Mouse (Mus musculus) limb, embryonic 10.5 days (tissue): ENCODE data around the gene Hist1h4d. TPM values are rescaled to one million over a fixed set of nuclear protein-coding genes. Genes with fewer than 3 reads are reported as not detected.
A peak's percentile ranks its signal among the peaks of the same experiment; 100 is the strongest.
"Not testable (repeated sequence)": the region's sequence is repeated elsewhere in the genome, so short reads cannot be mapped to it uniquely, and the experiment has no call there.

ENCODE experiments used
- DNase-seq: peaks from one replicate; pipeline ENCODE4 v3.0.0-alpha.2; 2017; ENCODE audit warnings: low spot score
- H3K27ac ChIP-seq: fragments of 300-500 bp; sonication (generic); 2 replicates; pipeline ENCODE4 v1.5.1; 2016; ENCODE audit warnings: mild to moderate bottlenecking
- H3K27me3 ChIP-seq: fragments of 300-500 bp; sonication (generic); 2 replicates; pipeline ENCODE4 v1.6.1; 2016; ENCODE audit warnings: low read depth, mild to moderate bottlenecking; ENCODE audit not compliant: poor library complexity, severe bottlenecking
- H3K36me3 ChIP-seq: fragments of 300-500 bp; sonication (generic); 2 replicates; pipeline ENCODE4 v1.6.1; 2016; ENCODE audit warnings: mild to moderate bottlenecking, moderate library complexity
- H3K4me1 ChIP-seq: fragments of 300-500 bp; sonication (generic); 2 replicates; pipeline ENCODE4 v1.6.1; 2016
- H3K4me3 ChIP-seq: fragments of 300-500 bp; sonication (generic); 2 replicates; pipeline ENCODE4 v1.5.1; 2016; ENCODE audit warnings: mild to moderate bottlenecking, moderate library complexity
- H3K9me3 ChIP-seq: fragments of 300-500 bp; sonication (generic); replicated peaks from 2 replicates; pipeline ENCODE4 v1.6.1; 2016; ENCODE audit warnings: mild to moderate bottlenecking
- WGBS: fragments of 180-500 bp; shearing (Covaris S2); methylation state at CpG from one replicate; pipeline ENCODE4 v1.1.7; 2016; 5-methylcytosine and 5-hydroxymethylcytosine counted together
- polyA plus RNA-seq: library from polyadenylated mRNA; unstranded; fragments of >200 nt; fragmentation: Nextera tagmentation; extraction: Ambion mirVana; gene quantifications from 2 replicates; pipeline ENCODE4 v1.2.1, GENCODE M21; 2016

Gene Hist1h4d
- polyA plus RNA-seq, 1 experiment from 2014 or later, result 120 TPM

DNA sequence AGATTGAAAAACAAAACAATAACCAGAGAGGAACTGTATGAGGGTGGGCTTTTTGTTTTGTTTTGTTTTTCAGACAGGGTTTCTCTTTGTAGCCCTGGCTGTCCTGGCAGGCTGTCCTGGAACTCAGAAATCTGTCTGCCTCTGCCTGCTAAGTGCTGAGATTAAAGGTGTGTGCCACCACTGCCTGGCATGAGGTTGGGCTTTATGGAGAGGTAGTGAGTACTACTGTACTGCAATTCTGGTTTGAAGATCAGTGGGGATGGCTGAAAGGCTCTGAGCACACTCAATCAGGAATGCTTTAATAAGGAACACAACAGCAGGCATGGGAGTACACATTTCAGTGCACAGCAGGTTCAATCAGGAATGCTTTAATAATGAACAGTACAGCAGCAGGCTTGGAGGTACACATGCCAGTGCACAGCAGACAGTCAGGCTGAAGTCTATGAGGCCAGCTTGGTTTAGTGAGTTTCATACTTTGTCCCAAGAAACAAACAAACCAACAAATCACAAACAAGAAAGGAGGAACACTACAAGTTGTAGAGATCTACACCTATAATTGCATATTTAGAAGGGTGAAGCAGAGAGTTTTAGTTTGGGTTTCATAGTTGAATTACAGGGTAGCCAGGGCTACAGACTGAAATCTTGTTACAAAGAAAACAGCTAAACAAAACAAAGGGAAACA is 2.1 kb downstream of the Hist1h4d start:
- Histone ChIP-seq H3K4me1 (peaks cover 39% of the 10 kb centered on the region), H3K27ac (peak overlapping the region; percentile 95), H3K9me3 (no peaks in the 10 kb centered on the region), H3K4me3 (peak overlapping the region; percentile 26; the same call in 1 of the 2 replicates), H3K27me3 (no peaks in the 10 kb centered on the region), H3K36me3 (no peaks in the 10 kb centered on the region)
- DNase-seq, result no peak

DNA sequence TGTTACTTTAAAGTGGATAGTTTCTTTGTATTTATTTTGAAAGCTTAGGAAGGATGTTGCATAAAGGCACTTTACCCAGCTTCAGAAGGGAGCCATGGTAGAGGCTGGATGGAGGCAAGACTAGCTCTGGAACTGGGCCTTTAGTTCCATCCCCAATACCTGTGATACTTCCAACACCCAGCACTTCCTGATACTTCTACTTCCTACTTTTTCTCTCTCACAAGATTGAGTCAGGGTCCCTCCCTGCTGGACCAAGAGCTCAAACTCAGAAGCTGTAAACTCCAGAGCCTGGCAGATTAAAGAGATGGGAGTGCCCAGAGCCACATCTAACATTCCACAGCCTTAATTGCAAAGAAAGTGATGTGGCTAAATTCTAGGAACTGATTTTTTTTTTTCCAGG is 2.9 kb downstream of the Hist1h4d start:
- peaks cover 39% of the 10 kb centered on the region for H3K4me1 ChIP-seq
- peak overlapping the region; percentile 95 for H3K27ac ChIP-seq
- H3K4me3 ChIP-seq, result peak overlapping the region; percentile 54
- no peak for DNase-seq
- H3K9me3 ChIP-seq, result no peaks in the 10 kb centered on the region
- no peaks in the 10 kb centered on the region for H3K27me3 ChIP-seq
- no peaks in the 10 kb centered on the region for H3K36me3 ChIP-seq

DNA sequence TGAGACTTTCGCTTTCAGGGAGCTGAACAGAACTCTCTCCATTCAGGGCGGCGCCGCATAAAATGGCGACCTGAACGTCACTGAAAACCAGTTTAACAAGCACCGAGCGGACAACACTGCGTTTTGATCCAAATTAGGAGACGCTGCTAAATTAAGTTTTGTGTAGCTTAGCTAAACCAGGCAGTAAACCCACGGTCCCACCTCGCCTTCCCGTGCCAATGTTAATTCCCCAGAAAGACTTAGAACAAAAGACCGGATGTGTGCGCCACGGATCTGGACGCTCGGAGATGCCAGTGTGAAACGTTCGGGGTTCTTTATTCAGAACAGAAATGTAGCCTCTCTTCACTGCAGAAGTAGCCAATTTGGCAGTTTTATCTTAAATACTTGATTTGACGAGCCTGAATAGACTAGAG is 3.6 kb downstream of the Hist1h4d start:
- WGBS, result under 1% methylated on average over 21 of the region's 21 CpGs

DNA sequence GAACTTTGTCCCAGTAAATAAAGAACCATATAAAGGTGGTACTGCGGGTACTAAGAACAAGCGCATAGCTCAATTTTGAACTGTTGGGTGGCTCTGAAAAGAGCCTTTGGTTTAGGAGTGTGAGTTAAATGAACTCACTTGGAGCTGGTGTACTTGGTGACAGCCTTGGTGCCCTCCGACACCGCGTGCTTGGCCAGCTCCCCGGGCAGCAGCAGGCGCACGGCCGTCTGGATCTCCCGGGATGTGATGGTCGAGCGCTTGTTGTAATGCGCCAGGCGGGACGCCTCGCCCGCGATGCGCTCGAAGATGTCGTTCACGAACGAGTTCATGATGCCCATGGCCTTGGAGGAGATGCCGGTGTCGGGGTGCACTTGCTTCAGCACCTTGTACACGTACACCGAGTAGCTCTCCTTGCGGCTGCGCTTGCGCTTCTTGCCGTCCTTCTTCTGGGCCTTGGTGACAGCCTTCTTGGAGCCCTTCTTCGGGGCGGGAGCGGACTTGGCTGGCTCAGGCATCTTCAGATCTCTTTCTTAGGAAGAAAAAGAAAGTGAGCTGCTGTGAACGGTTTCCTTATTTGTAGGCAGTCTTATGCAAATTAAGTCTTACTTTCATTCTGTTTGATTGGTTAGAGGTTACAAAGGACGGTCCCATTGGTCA is 4.2 kb downstream of the Hist1h4d start:
- DNase-seq, result peak; percentile 70
- H3K36me3 ChIP-seq, H3K9me3 ChIP-seq, H3K27me3 ChIP-seq: not testable (repeated sequence)
- Histone ChIP-seq H3K4me3 (peak overlapping the region; percentile 54), H3K4me1 (peaks cover 37% of the 10 kb centered on the region), H3K27ac (peak overlapping the region; percentile 95)
- under 1% methylated on average over 34 of the region's 36 CpGs for WGBS

More for the DNA sequence above, 3.6 kb downstream of the Hist1h4d start:
- H3K27me3 ChIP-seq, result no peaks in the 10 kb centered on the region
- peak; percentile 81 for DNase-seq
- peaks cover 39% of the 10 kb centered on the region for H3K4me1 ChIP-seq
- H3K36me3 ChIP-seq, result no peaks in the 10 kb centered on the region
- no peaks in the 10 kb centered on the region for H3K9me3 ChIP-seq
- H3K27ac ChIP-seq, result peak overlapping the region; percentile 95
- peak overlapping the region; percentile 54 for H3K4me3 ChIP-seq

DNA sequence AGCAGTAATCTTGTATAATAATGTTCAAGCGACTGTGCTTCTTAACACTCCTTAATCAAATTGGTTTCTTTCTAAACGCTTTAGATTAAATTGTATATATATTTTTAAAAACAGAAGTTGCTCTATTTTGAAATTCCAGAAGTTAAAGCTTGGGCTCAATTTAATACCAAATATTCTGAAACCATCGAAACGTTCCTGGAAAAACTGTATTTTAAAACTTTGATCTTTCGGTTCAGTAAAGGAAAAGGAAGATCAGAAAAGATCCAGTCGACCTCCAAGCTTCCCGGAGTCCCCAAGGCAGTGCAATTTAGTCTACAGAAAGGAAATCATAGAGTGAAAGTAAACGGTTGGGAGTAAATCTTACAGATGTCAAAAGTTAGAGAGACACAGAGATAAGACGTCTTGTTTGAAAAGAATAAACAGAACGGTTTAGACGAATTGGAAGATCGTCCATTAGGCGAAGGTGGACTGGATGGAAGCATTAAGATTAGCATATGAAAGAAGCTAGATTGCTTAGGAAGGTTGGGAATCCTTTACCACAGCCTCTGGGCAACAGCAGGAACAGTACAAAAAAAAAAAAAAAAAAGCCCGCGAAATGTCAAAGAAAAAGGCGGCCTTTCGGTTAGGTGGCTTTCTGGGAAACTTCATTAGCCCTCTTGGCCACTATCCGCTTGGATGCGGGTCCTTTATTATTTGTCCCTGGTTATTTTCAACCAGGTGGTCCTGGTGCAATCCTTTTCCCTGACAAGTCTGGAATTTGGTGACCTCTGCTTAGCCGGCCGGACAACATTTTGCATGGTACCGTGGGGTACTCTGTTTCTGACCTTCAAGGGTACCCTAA is 4.9 kb downstream of the Hist1h4d start:
- H3K27me3 ChIP-seq, result no peaks in the 10 kb centered on the region
- 2% methylated on average over 22 of the region's 22 CpGs for WGBS
- H3K27ac ChIP-seq, result peak overlapping the region; percentile 95
- H3K36me3 ChIP-seq, result no peaks in the 10 kb centered on the region
- DNase-seq, result no peak
- no peaks in the 10 kb centered on the region for H3K9me3 ChIP-seq
- peaks cover 31% of the 10 kb centered on the region for H3K4me1 ChIP-seq
- peak overlapping the region; percentile 54 for H3K4me3 ChIP-seq

DNA sequence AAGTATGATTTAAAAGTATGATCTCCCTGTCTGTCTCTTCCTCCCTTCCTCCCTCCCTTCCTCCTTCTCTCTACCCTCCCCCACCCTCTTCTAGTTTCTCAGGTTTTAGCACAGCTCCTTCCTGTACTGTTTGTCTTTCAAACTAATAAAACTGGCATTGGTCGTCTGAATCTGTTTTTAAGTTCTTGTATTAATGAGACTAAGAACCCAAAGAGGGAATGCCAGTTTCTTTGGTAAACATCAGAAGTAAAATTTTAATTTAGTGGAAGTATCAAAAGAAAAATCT is 5.5 kb downstream of the Hist1h4d start:
- WGBS, result 5% methylated on average over 1 of the region's 1 CpGs

DNA sequence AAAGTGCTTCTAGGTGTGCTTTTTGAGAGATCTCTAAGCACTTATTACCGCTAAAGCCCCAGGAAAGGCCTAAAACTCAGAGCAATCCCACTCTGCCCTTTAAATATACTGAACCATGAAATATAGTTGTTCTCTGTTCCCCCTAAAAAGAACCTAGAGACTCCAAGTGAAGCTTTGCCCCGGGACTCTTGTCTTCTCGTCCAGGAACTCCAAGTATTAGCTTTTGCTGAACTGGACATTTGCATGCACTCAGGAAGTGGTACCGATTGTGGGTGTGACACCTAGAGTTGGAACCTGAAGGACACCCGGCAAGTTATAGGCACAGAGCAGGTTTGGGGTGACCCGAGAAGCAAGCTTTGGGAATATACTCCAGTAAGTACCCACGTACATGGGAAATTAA is 9.8 kb downstream of the Hist1h4d start:
- no peaks in the 10 kb centered on the region for H3K36me3 ChIP-seq
- 0 out of 2 replicates have a peak overlapping the region, but pooled peaks have one; percentile 5 for H3K27ac ChIP-seq
- H3K9me3 ChIP-seq, result no peaks in the 10 kb centered on the region
- H3K27me3 ChIP-seq, result no peaks in the 10 kb centered on the region
- 95% methylated on average over 7 of the region's 7 CpGs for WGBS
- peaks cover 21% of the 10 kb centered on the region for H3K4me1 ChIP-seq
- H3K4me3 ChIP-seq, result no peak overlapping the region
- no peak for DNase-seq

More for the DNA sequence above, 5.5 kb downstream of the Hist1h4d start:
- Histone ChIP-seq H3K27me3 (no peaks in the 10 kb centered on the region), H3K27ac (peak overlapping the region; percentile 95), H3K36me3 (no peaks in the 10 kb centered on the region), H3K9me3 (no peaks in the 10 kb centered on the region), H3K4me1 (peaks cover 31% of the 10 kb centered on the region), H3K4me3 (peak overlapping the region; percentile 54)
- no peak for DNase-seq

DNA sequence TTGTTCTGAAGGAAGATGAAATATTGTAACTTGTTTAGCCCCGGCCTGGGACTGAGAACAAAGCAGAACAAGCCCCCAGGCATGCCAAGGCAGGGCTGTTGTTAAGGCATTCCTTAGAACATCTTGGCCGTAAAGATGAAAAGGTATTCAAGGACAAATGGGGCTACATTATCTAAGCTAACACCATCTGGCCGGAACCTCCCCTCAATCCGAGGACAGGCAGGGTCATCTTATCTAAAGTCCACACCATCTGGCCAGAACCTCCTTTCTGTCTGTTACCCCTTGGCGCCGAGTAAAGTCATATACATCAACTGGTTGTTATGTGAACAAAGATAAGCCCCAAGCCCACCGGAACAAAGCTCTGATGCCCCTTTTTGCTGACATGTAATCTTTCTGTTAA is 10.5 kb downstream of the Hist1h4d start:
- 88% methylated on average over 7 of the region's 7 CpGs for WGBS
- H3K27me3 ChIP-seq, DNase-seq, H3K4me3 ChIP-seq, H3K36me3 ChIP-seq, H3K9me3 ChIP-seq: not testable (repeated sequence)
- Histone ChIP-seq H3K4me1 (peaks cover 14% of the 10 kb centered on the region), H3K27ac (peak overlapping the region; percentile 9; the same call in 1 of the 2 replicates)

DNA sequence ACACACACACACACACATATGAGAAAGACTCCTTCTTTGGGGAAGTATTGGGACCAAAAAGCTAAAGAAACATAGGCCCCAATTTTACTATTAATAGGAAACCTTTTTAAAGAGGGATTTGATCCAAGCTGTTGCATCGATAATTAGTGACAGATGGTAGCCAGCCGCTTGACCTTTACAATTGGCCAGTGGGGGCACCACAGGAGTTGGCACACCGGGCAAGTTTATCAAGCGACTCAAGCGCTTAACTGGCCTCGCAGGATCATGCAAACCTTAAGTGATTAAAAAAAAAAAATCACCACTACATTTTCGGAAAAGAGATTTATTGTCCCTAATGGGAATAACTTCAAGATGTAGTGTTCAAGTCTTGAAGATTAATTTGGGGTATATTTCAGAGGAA is 11.2 kb downstream of the Hist1h4d start:
- Histone ChIP-seq H3K4me3 (no peak overlapping the region), H3K27ac (peak overlapping the region; percentile 32; the same call in 1 of the 2 replicates), H3K4me1 (peaks cover 11% of the 10 kb centered on the region), H3K9me3 (no peaks in the 10 kb centered on the region), H3K27me3 (no peaks in the 10 kb centered on the region), H3K36me3 (no peaks in the 10 kb centered on the region)
- 76% methylated on average over 7 of the region's 7 CpGs for WGBS
- no peak for DNase-seq

DNA sequence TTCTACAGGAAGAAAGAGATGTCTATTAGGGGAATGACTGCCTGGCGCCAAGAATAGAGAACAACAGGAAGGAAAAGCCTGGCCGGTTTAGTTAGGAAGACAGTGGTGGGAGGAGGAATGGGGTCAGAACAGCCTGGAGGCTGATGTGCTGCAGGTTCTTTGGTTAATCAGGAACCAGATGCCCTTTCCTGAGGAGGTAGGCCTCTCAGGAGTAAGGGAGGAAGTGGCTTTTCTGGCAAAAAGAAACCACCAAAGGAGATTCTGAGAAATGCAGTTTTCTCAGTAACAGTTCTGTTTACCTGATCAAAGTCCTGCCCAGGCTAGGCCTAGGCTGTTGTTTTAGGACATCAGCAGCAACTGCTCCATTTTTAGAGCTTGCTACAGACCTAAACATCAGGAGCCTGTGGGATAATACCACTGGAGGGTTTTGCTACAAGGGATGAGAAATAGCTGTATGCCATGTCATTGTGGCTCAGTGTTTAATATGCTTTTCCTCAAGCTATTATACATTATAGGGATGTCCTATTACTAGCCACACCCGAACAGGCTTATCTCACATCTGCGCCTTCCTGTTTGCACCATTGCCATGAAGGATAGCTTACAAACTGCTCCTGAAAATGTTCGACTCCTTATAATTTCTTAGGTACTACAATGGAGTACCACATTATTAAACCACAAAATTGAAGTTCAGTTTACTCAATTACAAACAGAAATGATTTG is 11.8 kb downstream of the Hist1h4d start:
- Histone ChIP-seq H3K27ac (peak overlapping the region; percentile 32; the same call in 1 of the 2 replicates), H3K27me3 (no peaks in the 10 kb centered on the region), H3K9me3 (no peaks in the 10 kb centered on the region), H3K4me3 (no peak overlapping the region), H3K4me1 (peaks cover 11% of the 10 kb centered on the region), H3K36me3 (no peaks in the 10 kb centered on the region)
- no peak for DNase-seq
- 79% methylated on average over 5 of the region's 5 CpGs for WGBS

DNA sequence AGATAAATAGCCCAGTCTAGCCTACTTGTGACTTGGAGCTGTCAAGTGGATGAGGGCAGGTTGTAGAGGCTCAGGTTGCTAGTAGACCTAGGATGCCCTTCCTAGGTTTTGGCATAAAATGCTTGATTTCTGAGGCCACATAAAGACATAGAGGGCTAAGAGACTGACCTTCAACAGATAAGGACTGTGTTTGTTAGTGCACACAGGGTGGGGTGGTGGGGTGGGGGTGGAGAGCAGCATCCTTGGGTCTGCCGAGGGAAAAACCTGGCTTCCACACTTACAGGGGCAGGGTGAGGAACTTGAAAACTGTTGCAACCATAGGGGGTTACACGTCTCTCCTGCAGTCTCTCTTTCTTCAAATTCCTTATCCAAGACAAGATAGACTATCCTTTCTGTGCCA is 13.8 kb downstream of the Hist1h4d start:
- 91% methylated on average over 2 of the region's 2 CpGs for WGBS
- Histone ChIP-seq H3K9me3 (no peaks in the 10 kb centered on the region), H3K27me3 (no peaks in the 10 kb centered on the region), H3K4me1 (peaks cover 11% of the 10 kb centered on the region), H3K27ac (no peak overlapping the region), H3K4me3 (no peak overlapping the region), H3K36me3 (no peaks in the 10 kb centered on the region)
- no peak for DNase-seq

DNA sequence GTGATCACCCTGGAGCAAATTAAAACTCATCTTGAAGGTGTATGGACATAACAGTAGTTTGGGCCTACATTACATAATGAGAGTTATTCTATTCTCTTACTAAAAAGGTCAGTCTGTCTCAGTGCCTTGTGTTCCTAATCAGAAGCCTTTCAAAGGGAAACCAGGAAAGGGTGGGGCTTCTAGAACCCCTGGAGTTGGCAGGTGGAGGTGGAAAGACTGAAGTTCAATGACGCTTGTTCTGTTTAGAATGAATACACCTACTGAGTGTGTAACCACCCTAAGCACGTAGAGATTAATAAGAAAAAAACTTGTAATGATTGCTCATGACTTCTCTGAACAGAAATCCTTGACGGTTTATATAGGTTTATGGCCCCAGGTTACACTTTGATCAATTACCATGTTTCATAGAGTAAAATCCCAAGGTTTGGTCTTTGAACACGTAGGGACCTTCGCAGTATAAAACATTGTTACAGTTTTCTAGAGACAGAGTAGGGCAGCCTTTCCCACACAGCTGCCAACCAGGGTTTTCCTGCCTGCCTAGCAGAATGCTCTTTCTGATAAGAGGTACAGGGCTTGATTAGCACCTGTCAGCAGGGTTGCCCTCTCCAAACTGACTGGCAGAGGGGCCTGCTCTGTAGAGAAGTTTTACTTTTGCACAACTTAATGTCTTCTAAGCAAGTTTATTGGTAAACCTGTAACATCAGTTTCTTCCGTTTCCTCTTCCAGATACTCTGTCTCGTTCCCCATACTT is 14.4 kb downstream of the Hist1h4d start:
- no peak for DNase-seq
- no peaks in the 10 kb centered on the region for H3K36me3 ChIP-seq
- no peaks in the 10 kb centered on the region for H3K9me3 ChIP-seq
- WGBS, result 85% methylated on average over 7 of the region's 7 CpGs
- H3K4me3 ChIP-seq, result no peak overlapping the region
- H3K27me3 ChIP-seq, result no peaks in the 10 kb centered on the region
- no peak overlapping the region for H3K27ac ChIP-seq
- H3K4me1 ChIP-seq, result peaks cover 11% of the 10 kb centered on the region
